Mouse (Mus musculus): Measurements from ENCODE around the gene Fam129a. TPM values are rescaled to one million over a fixed set of nuclear protein-coding genes. Genes with fewer than 3 reads are reported as not detected.
A peak's percentile ranks its signal among the peaks of the same experiment; 100 is the strongest.

Fam129a gene
- polyA plus RNA-seq (2015; fragmentation: Nextera tagmentation; extraction: Ambion mirVana), result 11.9 and 12.9 TPM in 2 replicates

- H3K36me3 ChIP-seq, result no peaks in the 10 kb centered on the region
- H3K27ac ChIP-seq, result no peak within 1 kb of the TSS
- H3K4me2 ChIP-seq (replicated peaks), result peak within 1 kb of the TSS; percentile 95
- ATAC-seq, result peak; percentile 90
- 0 out of 2 replicates have a peak, but pooled peaks cover 6% of the 10 kb centered on the region for H3K27me3 ChIP-seq (replicated peaks)
- peak within 1 kb of the TSS; percentile 56 for H3K9ac ChIP-seq
- H3K9me3 ChIP-seq, result no peaks in the 10 kb centered on the region
- WGBS, result 5% methylated on average over 46 of the region's 46 CpGs
- H3K4me3 ChIP-seq (replicated peaks), result peak within 1 kb of the TSS; percentile 57
- 0 out of 2 replicates have a peak, but pooled peaks cover 4% of the 10 kb centered on the region for H3K4me1 ChIP-seq (replicated peaks)
These were observed at the start of gene Fam129a for GRCm38 (mm10) chr1:151570981-151571837. TSS of gene Fam129a (plus strand) at chr1:151571186.

GRCm38 (mm10) chr1:151526701-151527100 is 44.3 kb upstream of the Fam129a start:
- Histone ChIP-seq H3K9ac (no peak overlapping the region), H3K36me3 (no peaks in the 10 kb centered on the region), H3K9me3 (no peaks in the 10 kb centered on the region), H3K4me2 (replicated peaks) (no peak overlapping the region), H3K4me3 (replicated peaks) (no peak overlapping the region), H3K4me1 (replicated peaks) (no peaks in the 10 kb centered on the region), H3K27ac (no peak overlapping the region), H3K27me3 (replicated peaks) (no peaks in the 10 kb centered on the region)
- WGBS, result 62% methylated on average over 3 of the region's 3 CpGs
- ATAC-seq, result no peak

- H3K36me3 ChIP-seq, result no peaks in the 10 kb centered on the region
- no peaks in the 10 kb centered on the region for H3K27me3 ChIP-seq (replicated peaks)
- no peak overlapping the region for H3K9ac ChIP-seq
- no peaks in the 10 kb centered on the region for H3K4me1 ChIP-seq (replicated peaks)
- no peaks in the 10 kb centered on the region for H3K9me3 ChIP-seq
- H3K27ac ChIP-seq, result no peak overlapping the region
- WGBS, result 79% methylated on average over 6 of the region's 6 CpGs
- ATAC-seq, result no peak
- H3K4me3 ChIP-seq (replicated peaks), result no peak overlapping the region
- no peak overlapping the region for H3K4me2 ChIP-seq (replicated peaks)
These were observed 27.0 kb upstream of the Fam129a start for GRCm38 (mm10) chr1:151543796-151544477.

- 88% methylated on average over 3 of the region's 3 CpGs for whole genome bisulfite sequencing
- Histone ChIP-seq H3K4me2 (replicated peaks) (no peak overlapping the region), H3K27ac (no peak overlapping the region), H3K9ac (no peak overlapping the region), H3K36me3 (no peaks in the 10 kb centered on the region), H3K4me3 (replicated peaks) (no peak overlapping the region), H3K4me1 (replicated peaks) (no peaks in the 10 kb centered on the region), H3K27me3 (replicated peaks) (no peaks in the 10 kb centered on the region), H3K9me3 (no peaks in the 10 kb centered on the region)
- ATAC-seq, result no peak
These were observed 26.4 kb upstream of the Fam129a start for GRCm38 (mm10) chr1:151544581-151544980.

GRCm38 (mm10) chr1:151545571-151545970 is 25.4 kb upstream of the Fam129a start:
- WGBS, result 74% methylated on average over 7 of the region's 7 CpGs
- H3K27me3 ChIP-seq (replicated peaks), result no peaks in the 10 kb centered on the region
- H3K9me3 ChIP-seq, result no peaks in the 10 kb centered on the region

GRCm38 (mm10) chr1:151548896-151549610 is 21.9 kb upstream of the Fam129a start:
- H3K36me3 ChIP-seq, result no peaks in the 10 kb centered on the region
- H3K4me1 ChIP-seq (replicated peaks), result no peaks in the 10 kb centered on the region
- WGBS, result 69% methylated on average over 8 of the region's 8 CpGs
- no peak overlapping the region for H3K4me3 ChIP-seq (replicated peaks)
- H3K27ac ChIP-seq, result no peak overlapping the region
- H3K4me2 ChIP-seq (replicated peaks), result no peak overlapping the region
- no peak overlapping the region for H3K9ac ChIP-seq
- no peaks in the 10 kb centered on the region for H3K27me3 ChIP-seq (replicated peaks)
- no peaks in the 10 kb centered on the region for H3K9me3 ChIP-seq
- no peak for ATAC-seq

More at GRCm38 (mm10) chr1:151545571-151545970, 25.4 kb upstream of the Fam129a start:
- Histone ChIP-seq H3K4me1 (replicated peaks) (no peaks in the 10 kb centered on the region), H3K9ac (no peak overlapping the region), H3K36me3 (no peaks in the 10 kb centered on the region), H3K27ac (no peak overlapping the region), H3K4me3 (replicated peaks) (no peak overlapping the region), H3K4me2 (replicated peaks) (no peak overlapping the region)
- no peak for ATAC-seq

GRCm38 (mm10) chr1:151549794-151550193 is 21.2 kb upstream of the Fam129a start:
- ATAC-seq, result no peak
- WGBS, result 71% methylated on average over 7 of the region's 7 CpGs
- H3K27ac ChIP-seq, result no peak overlapping the region

GRCm38 (mm10) chr1:151550587-151551479 is 20.2 kb upstream of the Fam129a start:
- Histone ChIP-seq H3K9ac (no peak overlapping the region), H3K36me3 (no peaks in the 10 kb centered on the region), H3K4me3 (replicated peaks) (no peak overlapping the region), H3K27ac (no peak overlapping the region), H3K27me3 (replicated peaks) (no peaks in the 10 kb centered on the region), H3K4me2 (replicated peaks) (no peak overlapping the region), H3K4me1 (replicated peaks) (no peaks in the 10 kb centered on the region), H3K9me3 (no peaks in the 10 kb centered on the region)
- WGBS, result 55% methylated on average over 19 of the region's 19 CpGs
- ATAC-seq, result no peak

More at GRCm38 (mm10) chr1:151549794-151550193, 21.2 kb upstream of the Fam129a start:
- Histone ChIP-seq H3K9me3 (no peaks in the 10 kb centered on the region), H3K9ac (no peak overlapping the region), H3K27me3 (replicated peaks) (no peaks in the 10 kb centered on the region), H3K36me3 (no peaks in the 10 kb centered on the region), H3K4me1 (replicated peaks) (no peaks in the 10 kb centered on the region), H3K4me2 (replicated peaks) (no peak overlapping the region), H3K4me3 (replicated peaks) (no peak overlapping the region)

- WGBS, result 57% methylated on average over 11 of the region's 11 CpGs
These were observed 10.4 kb upstream of the Fam129a start for GRCm38 (mm10) chr1:151560536-151560935.

GRCm38 (mm10) chr1:151563401-151563800 is 7.6 kb upstream of the Fam129a start:
- 76% methylated on average over 5 of the region's 5 CpGs for WGBS
- Histone ChIP-seq H3K36me3 (no peaks in the 10 kb centered on the region), H3K9me3 (no peaks in the 10 kb centered on the region), H3K4me2 (replicated peaks) (no peak overlapping the region), H3K4me1 (replicated peaks) (no peaks in the 10 kb centered on the region), H3K9ac (no peak overlapping the region), H3K27me3 (replicated peaks) (no peaks in the 10 kb centered on the region), H3K27ac (no peak overlapping the region), H3K4me3 (replicated peaks) (no peak overlapping the region)
- no peak for ATAC-seq

More at GRCm38 (mm10) chr1:151560536-151560935, 10.4 kb upstream of the Fam129a start:
- no peak for ATAC-seq
- no peaks in the 10 kb centered on the region for H3K36me3 ChIP-seq
- no peak overlapping the region for H3K27ac ChIP-seq
- no peaks in the 10 kb centered on the region for H3K4me1 ChIP-seq (replicated peaks)
- H3K4me2 ChIP-seq (replicated peaks), result no peak overlapping the region
- H3K9me3 ChIP-seq, result no peaks in the 10 kb centered on the region
- no peak overlapping the region for H3K9ac ChIP-seq
- no peaks in the 10 kb centered on the region for H3K27me3 ChIP-seq (replicated peaks)
- H3K4me3 ChIP-seq (replicated peaks), result no peak overlapping the region

GRCm38 (mm10) chr1:151563893-151564292 is 7.1 kb upstream of the Fam129a start:
- Histone ChIP-seq H3K4me3 (replicated peaks) (no peak overlapping the region), H3K4me2 (replicated peaks) (no peak overlapping the region), H3K27me3 (replicated peaks) (no peaks in the 10 kb centered on the region), H3K9me3 (no peaks in the 10 kb centered on the region), H3K4me1 (replicated peaks) (no peaks in the 10 kb centered on the region), H3K36me3 (no peaks in the 10 kb centered on the region), H3K27ac (no peak overlapping the region), H3K9ac (no peak overlapping the region)
- 56% methylated on average over 6 of the region's 6 CpGs for WGBS
- no peak for ATAC-seq
